Mouse (Mus musculus) forebrain, embryonic 10.5 days (tissue): ENCODE measurements around the gene Hsf2bp. TPM values are rescaled to one million over a fixed set of nuclear protein-coding genes. Genes with fewer than 3 reads are reported as not detected.
A peak's percentile ranks its signal among the peaks of the same experiment; 100 is the strongest.
"Not testable (repeated sequence)": the region's sequence is repeated elsewhere in the genome, so short reads cannot be mapped to it uniquely, and the experiment has no call there.

Experiments used
- DNase-seq: peaks from one replicate; pipeline ENCODE4 v3.0.0-alpha.2; 2017; ENCODE audit warnings: low spot score; ENCODE audit errors: extremely low spot score
- H3K27ac ChIP-seq: fragments of 300-500 bp; sonication (generic); 2 replicates; pipeline ENCODE4 v1.5.1; 2016; ENCODE audit warnings: mild to moderate bottlenecking
- H3K27me3 ChIP-seq: fragments of 300-500 bp; sonication (generic); 2 replicates; pipeline ENCODE4 v1.6.1; 2016; ENCODE audit warnings: mild to moderate bottlenecking; ENCODE audit not compliant: poor library complexity, severe bottlenecking
- H3K36me3 ChIP-seq: fragments of 300-500 bp; sonication (generic); replicated peaks from 2 replicates; pipeline ENCODE4 v1.6.1; 2016; ENCODE audit warnings: mild to moderate bottlenecking, moderate library complexity
- H3K4me1 ChIP-seq: fragments of 300-500 bp; sonication (generic); 2 replicates; pipeline ENCODE4 v1.6.1; 2016
- H3K4me3 ChIP-seq: fragments of 300-500 bp; sonication (generic); 2 replicates; pipeline ENCODE4 v1.5.1; 2016; ENCODE audit warnings: mild to moderate bottlenecking, moderate library complexity
- H3K9me3 ChIP-seq: fragments of 300-500 bp; sonication (generic); 2 replicates; pipeline ENCODE4 v1.6.1; 2016; ENCODE audit warnings: mild to moderate bottlenecking, moderate library complexity
- whole genome bisulfite sequencing: fragments of 180-500 bp; shearing (Covaris S2); methylation state at CpG from one replicate; pipeline ENCODE4 v1.1.7; 2016; 5-methylcytosine and 5-hydroxymethylcytosine counted together
- polyA plus RNA-seq: library from polyadenylated mRNA; unstranded; fragments of >200 nt; fragmentation: Nextera tagmentation; extraction: Ambion mirVana; gene quantifications from 2 replicates; pipeline ENCODE4 v1.2.1, GENCODE M21; 2016

Hsf2bp gene
- 0.38 and 0.52 TPM in 2 replicates for polyA plus RNA-seq

DNA sequence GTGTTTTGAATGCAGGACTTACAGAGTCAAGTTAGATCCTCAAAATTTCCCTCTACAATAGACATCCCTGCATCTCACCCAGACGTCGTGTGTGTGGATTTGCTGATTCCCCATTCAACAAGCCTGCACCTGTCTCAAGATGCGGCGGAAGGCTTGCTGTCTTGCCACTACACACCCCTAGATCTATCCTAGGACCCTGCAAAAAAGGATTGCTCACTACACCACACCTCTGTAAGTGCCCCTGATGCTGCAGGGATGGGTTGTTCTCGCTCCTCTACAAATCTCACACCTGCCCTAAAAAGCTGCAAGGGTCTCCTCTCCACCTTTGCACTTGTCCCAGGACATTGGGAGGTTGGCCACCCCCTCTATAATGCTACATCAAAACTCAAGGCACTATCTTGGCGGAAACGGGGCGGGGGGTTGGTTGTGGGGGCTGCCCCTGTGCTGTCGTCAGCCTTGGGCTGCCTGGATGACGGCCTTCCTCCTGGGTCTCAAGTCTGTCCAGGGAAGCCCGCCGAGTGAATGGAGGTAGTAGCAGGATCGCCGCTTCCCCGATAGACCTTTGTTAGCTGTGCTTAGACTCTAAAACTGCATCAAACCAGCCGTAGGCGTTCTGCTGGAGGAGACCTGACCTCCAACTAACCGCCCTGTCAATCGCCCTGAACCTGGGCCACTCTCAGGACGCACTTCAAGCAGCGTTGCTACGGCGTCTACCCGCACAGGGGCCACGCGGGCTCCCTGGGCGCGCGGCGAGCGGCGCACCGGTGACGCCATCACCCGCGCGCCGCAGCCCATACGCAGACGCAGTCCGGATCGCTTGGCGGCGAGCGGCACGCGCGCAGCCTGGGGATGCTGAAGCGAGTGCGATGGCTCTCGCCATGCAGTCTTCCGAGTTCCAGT is at the start of gene Hsf2bp, which contains the start of gene Rrp1b:
Gene Hsf2bp (minus strand): TSS at position 741 of the 900 bp plus-strand sequence.
Gene Rrp1b (plus strand): TSS at position 492 of the 900 bp plus-strand sequence.
- Histone ChIP-seq H3K27me3 (no peaks in the 10 kb centered on the region), H3K36me3 (peaks cover 26% of the 10 kb centered on the region), H3K27ac (peak within 1 kb of the TSS; percentile 93), H3K4me3 (peak within 1 kb of the TSS; percentile 86), H3K9me3 (no peaks in the 10 kb centered on the region), H3K4me1 (peaks cover 33% of the 10 kb centered on the region)
- DNase-seq, result peak; percentile 85
- WGBS, result 6% methylated on average over 52 of the region's 52 CpGs

DNA sequence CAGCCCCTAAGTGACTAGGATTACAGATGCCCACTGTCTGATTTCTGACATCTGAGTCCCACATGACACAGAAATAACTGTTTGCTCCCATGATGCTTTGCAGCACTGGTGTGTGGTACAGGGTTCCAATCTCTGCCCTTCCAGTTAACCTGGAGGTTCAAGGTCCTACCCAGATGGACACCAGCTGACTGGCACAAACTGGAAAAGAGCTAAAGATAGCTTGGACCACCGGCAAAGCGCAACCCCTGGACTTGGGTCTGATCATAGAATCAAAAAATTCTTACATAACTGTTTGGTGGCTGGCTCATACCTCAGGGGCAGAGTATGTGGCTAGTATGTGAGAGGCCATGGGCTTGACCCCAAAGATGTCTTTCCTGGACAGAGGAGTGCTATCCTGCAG is 47.2 kb upstream of the Hsf2bp start:
- WGBS, result 92% methylated on average over 2 of the region's 2 CpGs
- no peaks in the 10 kb centered on the region for H3K27me3 ChIP-seq
- no peak for DNase-seq
- H3K4me1 ChIP-seq, result no peaks in the 10 kb centered on the region
- no peaks in the 10 kb centered on the region for H3K36me3 ChIP-seq
- H3K9me3 ChIP-seq, result no peaks in the 10 kb centered on the region
- H3K4me3 ChIP-seq, result no peak overlapping the region
- no peak overlapping the region for H3K27ac ChIP-seq

DNA sequence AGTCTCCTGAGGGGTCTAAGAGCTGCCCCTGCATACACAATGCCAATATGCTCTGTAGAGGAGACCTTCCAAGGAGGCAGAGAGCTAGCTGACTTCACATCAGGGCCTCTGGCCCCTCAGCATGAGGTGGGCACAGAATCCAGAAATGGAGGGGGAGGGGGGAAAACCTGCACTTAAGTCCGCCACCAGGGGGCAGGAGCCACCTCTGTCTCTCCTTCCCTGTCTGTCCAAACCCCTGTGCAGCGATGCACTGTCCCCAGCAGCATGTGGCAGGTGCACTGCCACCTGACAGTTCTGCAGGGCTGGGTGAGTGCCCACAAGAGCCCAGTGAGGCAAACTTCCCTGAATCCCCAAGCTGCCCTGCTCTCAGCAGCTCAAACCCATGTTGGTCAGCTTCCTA is 39.0 kb upstream of the Hsf2bp start:
- Histone ChIP-seq H3K9me3 (peaks cover 1% of the 10 kb centered on the region; the same call in 1 of the 2 replicates), H3K27me3 (no peaks in the 10 kb centered on the region), H3K36me3 (no peaks in the 10 kb centered on the region), H3K4me3 (no peak overlapping the region), H3K27ac (no peak overlapping the region), H3K4me1 (peaks cover 10% of the 10 kb centered on the region)
- peak; percentile 59 for DNase-seq
- WGBS, result 0% methylated on average over 2 of the region's 2 CpGs

DNA sequence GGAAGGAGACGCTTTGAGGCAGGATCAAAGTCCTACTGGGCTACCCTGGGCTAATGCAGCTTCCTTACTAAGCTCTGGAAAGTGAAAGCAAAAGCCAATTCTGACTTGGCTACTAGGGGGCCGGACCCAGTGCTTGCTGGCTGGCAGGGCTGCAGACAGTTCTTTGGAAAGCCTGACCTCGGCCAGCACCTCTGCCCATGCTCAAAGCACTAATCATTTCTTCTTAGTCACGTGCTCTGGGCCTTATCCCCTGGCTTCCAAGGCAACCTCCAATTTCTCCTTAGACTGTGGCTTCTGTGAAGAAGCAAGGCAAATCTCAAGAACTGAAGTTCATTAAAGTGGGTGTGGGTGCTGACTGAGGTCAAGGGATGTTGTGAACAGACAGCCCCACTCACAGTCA is 38.5 kb upstream of the Hsf2bp start:
- no peak overlapping the region for H3K4me3 ChIP-seq
- H3K27me3 ChIP-seq, result no peaks in the 10 kb centered on the region
- no peaks in the 10 kb centered on the region for H3K36me3 ChIP-seq
- H3K4me1 ChIP-seq, result peaks cover 10% of the 10 kb centered on the region
- no peak overlapping the region for H3K27ac ChIP-seq
- 60% methylated on average over 4 of the region's 4 CpGs for WGBS
- no peak for DNase-seq
- peaks cover 7% of the 10 kb centered on the region; the same call in 1 of the 2 replicates for H3K9me3 ChIP-seq

DNA sequence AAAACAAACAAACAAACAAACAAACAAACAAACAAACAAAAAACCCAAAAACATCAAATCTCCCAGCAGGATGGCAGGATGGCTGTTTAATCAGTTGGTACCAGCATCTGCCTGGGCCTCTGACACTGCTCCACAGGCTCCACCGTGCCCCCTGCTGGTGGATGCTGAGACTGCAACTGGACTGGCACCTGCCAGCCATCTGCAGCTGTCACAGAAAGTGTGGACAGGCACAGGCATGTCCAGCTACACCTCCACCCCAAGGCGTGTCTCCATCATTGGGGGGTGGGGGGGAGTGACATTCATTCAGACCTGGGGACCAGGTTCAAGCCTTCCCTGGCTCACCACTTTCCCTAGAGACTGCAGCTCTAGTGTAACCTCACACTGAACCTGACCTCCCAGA is 37.2 kb upstream of the Hsf2bp start:
- Histone ChIP-seq H3K36me3 (no peaks in the 10 kb centered on the region), H3K27ac (no peak overlapping the region), H3K4me3 (no peak overlapping the region), H3K4me1 (peaks cover 10% of the 10 kb centered on the region), H3K27me3 (no peaks in the 10 kb centered on the region), H3K9me3 (peaks cover 9% of the 10 kb centered on the region; the same call in 1 of the 2 replicates)
- WGBS, result 0% methylated on average over 2 of the region's 2 CpGs
- DNase-seq, result peak; percentile 88

DNA sequence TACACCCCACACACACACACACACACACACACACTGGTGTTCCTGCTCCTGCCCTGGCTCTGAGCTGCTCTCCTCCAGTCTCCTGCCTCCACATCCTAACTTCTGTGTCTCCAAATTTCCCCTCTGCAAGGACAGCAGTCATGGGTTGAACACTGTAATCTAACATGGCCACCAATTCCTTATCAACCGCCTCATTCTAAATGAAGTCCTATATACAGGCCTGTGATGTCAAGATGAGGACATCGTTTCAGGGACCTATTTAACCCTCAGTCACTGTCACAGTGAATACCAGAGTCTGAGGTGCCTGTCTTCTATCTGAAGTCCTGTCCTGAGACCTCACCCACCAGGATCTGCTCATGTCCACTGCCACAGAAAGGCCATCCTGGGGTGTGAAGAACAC is 32.7 kb upstream of the Hsf2bp start:
- Histone ChIP-seq H3K27ac (no peak overlapping the region), H3K4me1 (peaks cover 10% of the 10 kb centered on the region), H3K27me3 (no peaks in the 10 kb centered on the region), H3K4me3 (no peak overlapping the region), H3K9me3 (peaks cover 9% of the 10 kb centered on the region; the same call in 1 of the 2 replicates), H3K36me3 (no peaks in the 10 kb centered on the region)
- 92% methylated on average over 2 of the region's 2 CpGs for WGBS
- DNase-seq, result no peak

DNA sequence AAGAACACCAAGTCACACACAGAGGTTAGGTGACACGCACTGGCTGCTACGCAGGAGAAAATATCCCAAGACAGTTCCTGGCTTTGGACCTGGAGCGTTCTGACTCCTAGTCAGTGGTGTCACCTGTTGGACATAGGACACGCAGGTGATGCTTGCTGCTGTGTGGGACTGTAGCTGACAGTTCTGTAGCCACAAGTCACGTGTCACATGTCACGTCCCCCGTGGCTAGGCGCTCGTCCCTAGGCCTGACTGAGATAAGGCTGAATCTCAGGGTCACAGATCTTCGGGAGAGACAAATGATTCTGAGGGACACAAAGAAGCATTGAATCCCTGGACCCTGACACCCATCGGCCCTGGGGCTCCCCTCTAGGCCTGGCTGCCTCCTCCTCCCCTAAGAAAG is 32.2 kb upstream of the Hsf2bp start:
- Histone ChIP-seq H3K4me3 (no peak overlapping the region), H3K27ac (no peak overlapping the region), H3K4me1 (peaks cover 12% of the 10 kb centered on the region), H3K36me3 (no peaks in the 10 kb centered on the region), H3K27me3 (no peaks in the 10 kb centered on the region), H3K9me3 (peaks cover 9% of the 10 kb centered on the region; the same call in 1 of the 2 replicates)
- WGBS, result 88% methylated on average over 11 of the region's 11 CpGs
- DNase-seq, result no peak

DNA sequence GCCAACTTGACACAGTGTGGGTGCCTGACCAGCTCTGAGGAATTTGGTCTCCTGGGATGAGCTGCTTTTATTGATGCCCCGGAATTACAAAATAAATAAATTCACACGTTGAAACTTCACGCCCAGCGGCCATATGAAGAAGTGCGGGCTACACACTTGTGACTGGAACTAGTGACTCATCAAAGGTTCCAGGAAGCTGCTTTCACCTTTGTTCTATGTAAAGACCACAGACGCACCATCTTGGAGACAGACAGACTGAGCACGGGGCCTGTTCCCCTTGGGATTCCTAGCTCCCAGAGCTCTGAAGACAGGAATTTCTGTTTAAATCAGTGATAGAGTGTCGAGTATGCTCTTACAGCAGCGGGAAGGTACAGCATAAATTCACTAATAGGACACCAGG is 31.4 kb upstream of the Hsf2bp start:
- H3K27ac ChIP-seq, result no peak overlapping the region
- H3K9me3 ChIP-seq, result peaks cover 9% of the 10 kb centered on the region; the same call in 1 of the 2 replicates
- H3K4me1 ChIP-seq, result peaks cover 12% of the 10 kb centered on the region
- no peak overlapping the region for H3K4me3 ChIP-seq
- DNase-seq, result no peak
- H3K27me3 ChIP-seq, result no peaks in the 10 kb centered on the region
- H3K36me3 ChIP-seq, result peaks cover 7% of the 10 kb centered on the region; the same call in 1 of the 2 replicates
- 83% methylated on average over 9 of the region's 9 CpGs for WGBS

DNA sequence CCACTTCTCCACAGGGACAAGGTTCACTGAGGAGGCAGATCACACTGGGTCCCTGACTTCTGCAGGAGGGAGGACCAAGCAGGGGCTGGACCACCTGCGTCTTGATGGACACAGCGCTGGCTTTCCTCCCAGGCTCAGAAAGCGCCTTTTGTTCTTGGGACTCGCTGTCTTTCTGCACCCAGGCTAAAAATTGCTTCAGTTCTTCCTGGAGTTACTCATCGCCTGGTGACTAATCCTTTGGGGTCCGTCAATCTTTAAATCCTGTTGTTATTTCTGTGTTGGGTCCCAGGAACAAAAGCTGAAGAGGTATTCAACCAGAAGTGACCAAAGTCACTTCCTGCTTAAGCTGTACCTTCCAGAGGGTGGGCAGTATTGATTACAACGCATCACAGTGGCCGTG is 28.6 kb upstream of the Hsf2bp start:
- Histone ChIP-seq H3K4me1 (peaks cover 12% of the 10 kb centered on the region), H3K36me3 (peaks cover 35% of the 10 kb centered on the region)
- not testable (repeated sequence) for H3K9me3 ChIP-seq, H3K4me3 ChIP-seq, DNase-seq, H3K27ac ChIP-seq, H3K27me3 ChIP-seq
- WGBS, result 65% methylated on average over 8 of the region's 8 CpGs

DNA sequence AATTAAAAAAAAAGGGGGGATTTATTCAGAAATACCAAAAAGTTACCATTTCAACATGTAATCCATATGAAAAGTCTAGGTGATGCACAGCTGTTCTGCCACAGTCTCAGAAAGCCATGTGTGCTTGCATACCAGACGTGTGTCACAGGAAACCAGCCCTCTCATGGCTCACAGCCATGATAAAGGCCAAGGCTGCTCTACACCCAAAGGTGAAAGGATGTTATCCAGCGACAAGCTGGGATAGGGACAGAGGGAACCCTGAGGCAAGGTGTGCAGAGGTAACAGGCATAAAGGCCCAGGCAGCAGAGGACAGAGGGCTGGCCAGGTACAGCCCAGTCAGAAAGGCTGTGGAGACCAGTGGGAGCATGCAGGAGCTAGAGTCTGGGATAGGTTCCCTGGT is 27.5 kb upstream of the Hsf2bp start:
- Histone ChIP-seq H3K4me3 (no peak overlapping the region), H3K36me3 (peaks cover 46% of the 10 kb centered on the region), H3K4me1 (peaks cover 12% of the 10 kb centered on the region), H3K27ac (no peak overlapping the region), H3K27me3 (no peaks in the 10 kb centered on the region), H3K9me3 (no peaks in the 10 kb centered on the region)
- WGBS, result 81% methylated on average over 2 of the region's 2 CpGs
- DNase-seq, result no peak

DNA sequence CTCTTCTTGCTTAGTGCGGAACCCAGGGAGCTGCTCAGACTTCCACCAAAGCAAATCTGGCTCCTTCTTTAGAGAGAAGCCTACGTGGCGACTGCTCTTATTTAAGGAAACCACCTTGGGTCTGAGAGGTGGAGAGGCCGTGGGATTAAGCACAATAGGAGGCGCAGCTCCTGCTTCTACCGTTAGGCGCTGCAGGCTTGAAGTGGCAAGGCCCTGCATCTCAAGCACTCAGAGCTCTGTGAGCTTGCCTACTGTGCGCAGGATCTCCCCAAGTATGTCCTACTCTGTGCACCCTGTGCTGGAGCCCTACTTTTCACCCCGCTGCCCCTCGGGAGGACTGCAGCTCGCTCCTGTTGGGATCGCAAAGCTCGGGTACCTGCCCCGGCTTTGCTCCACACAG is 25.1 kb upstream of the Hsf2bp start:
- Histone ChIP-seq H3K27me3 (no peaks in the 10 kb centered on the region), H3K36me3 (peaks cover 71% of the 10 kb centered on the region), H3K4me3 (no peak overlapping the region), H3K27ac (no peak overlapping the region), H3K9me3 (no peaks in the 10 kb centered on the region), H3K4me1 (peaks cover 12% of the 10 kb centered on the region)
- WGBS, result 95% methylated on average over 14 of the region's 14 CpGs
- DNase-seq, result no peak

DNA sequence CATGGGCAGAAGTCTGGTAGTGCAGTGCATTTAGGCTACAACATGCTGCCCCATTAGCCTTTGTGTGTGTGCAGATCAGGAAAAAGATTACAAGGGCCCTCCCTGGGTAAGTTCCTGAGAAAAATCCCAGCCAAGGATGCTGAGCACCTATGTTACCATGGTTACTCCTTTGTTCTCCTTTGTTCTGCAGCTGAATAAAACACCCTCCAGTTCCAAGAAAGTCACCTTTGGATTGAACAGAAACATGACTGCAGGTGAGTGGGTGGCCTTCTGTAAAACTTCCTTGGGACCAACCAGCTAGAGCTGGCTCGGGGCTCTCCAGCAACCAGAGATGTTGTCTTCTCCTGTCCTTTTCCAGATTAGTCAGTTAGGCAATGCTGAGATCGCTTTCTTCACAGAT is 22.9 kb upstream of the Hsf2bp start:
- Histone ChIP-seq H3K36me3 (peaks cover 92% of the 10 kb centered on the region), H3K27ac (no peak overlapping the region), H3K9me3 (no peaks in the 10 kb centered on the region), H3K4me3 (no peak overlapping the region), H3K4me1 (peaks cover 3% of the 10 kb centered on the region; the same call in 1 of the 2 replicates), H3K27me3 (no peaks in the 10 kb centered on the region)
- DNase-seq, result no peak
- WGBS, result 97% methylated on average over 2 of the region's 2 CpGs

DNA sequence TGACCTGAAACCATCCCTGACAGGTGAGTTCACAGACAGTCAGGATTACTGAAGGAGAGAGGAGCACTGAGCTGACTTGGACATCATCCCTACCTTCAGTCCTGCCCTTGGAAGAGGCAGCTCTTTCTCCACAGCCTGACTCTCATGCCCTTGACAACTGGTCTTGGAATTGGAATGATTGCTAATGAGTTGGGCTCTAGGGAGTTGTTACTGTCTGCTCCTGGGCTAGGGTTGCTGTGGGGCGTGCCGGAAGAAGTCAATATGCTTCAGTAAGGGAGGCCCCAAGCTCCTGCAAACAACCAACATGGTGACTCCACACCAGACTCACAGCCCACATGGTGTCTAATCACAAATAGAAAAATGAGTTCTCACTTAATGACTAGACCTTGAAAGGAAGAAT is 21.7 kb upstream of the Hsf2bp start:
- H3K36me3 ChIP-seq, result peaks cover 100% of the 10 kb centered on the region
- WGBS, result 93% methylated on average over 2 of the region's 2 CpGs

More for the DNA sequence above, 21.7 kb upstream of the Hsf2bp start:
- Histone ChIP-seq H3K27ac (no peak overlapping the region), H3K27me3 (no peaks in the 10 kb centered on the region), H3K9me3 (no peaks in the 10 kb centered on the region), H3K4me1 (no peaks in the 10 kb centered on the region), H3K4me3 (no peak overlapping the region)
- DNase-seq, result no peak
